Mouse (Mus musculus) cerebellum, postnatal 10 days (tissue): Measurements from ENCODE around the gene Phxr2.
A peak's percentile ranks its signal among the peaks of the same experiment; 100 is the strongest.
"Not testable (repeated sequence)": the region's sequence is repeated elsewhere in the genome, so short reads cannot be mapped to it uniquely, and the experiment has no call there.

Experiments used
- DNase-seq, 2 experiments: peaks; one replicate each; pipeline ENCODE4 v3.0.0; 2021; ENCODE audit warnings: mixed read lengths in 2 of 2

The Phxr2 gene

DNA sequence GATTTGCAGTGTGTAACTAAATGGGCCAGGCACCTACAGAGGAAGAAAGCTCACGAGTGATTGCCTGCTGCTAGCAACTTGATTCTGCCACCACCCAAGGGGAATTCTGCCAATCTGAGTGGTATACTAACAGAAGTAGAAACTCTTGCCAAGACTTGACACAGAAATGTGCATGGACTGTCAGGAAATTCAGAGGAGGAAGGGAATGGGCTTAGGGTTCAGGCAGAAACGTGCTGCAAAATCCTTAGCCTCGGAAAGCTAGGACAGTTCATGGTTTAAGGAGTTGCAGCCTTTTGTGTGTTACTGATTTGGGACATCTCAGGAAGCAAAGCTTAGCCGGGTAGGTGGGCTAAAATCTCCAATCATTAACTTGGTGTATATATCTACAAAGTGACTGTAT lies at the start of gene Phxr2:
Gene Phxr2, minus strand, starts transcription at position 101 of the 400 bp plus-strand sequence.
- no peak for DNase-seq

DNA sequence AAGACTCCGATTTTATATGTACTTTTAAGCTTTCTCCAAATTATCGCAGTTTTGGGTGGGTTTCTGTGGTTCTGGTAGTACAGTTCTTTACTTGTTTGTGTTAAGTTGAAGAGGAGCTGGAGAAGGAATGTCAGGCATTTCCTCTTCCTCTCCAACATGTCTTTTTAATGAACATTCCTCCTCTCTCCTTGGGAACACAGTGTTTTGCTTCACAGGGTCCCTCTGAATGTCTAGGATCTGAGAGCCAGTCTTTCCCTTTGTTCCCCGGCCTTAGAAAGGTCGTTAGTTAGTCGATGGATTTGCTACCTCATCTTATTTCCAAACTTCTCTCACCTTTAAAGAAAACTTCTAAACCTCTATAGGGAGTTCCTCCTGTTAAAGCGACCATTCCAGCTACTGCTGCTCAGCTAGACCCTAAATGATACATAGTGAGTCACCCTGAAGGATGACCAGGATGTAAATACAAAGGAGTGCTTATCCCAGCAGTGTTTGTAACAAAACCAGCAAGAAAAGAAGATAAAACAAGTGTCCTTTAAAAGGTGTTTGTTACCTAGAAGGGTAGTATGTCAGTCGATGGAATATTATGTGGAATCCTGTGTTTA lies 46.9 kb upstream of the Phxr2 start:
- DNase-seq: no peak

DNA sequence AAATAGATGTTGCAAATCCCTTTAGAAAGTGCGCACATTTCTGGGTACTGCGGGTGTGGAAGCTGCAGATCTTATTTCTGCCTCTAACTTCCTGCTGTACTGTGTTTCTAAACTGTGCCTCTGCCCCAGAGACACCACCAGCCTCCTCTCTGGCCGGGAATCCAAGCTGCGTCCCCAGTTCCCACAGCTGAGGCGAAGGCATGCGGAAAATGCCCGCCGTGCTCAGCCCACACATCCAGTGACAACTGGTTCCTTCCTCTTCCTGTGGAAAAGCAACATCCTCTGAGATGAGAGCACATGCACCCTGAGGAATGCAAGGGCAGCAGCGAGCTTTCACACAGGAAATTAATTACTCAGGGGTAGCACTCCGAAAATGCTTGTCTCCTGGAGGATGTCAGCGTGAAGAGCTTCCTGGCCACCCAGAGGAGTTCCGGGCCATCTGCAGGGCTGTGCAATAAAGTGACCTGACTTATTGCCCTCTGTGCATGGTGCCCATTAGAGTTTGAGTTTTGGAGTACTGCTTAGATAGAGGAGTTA lies 45.9 kb upstream of the Phxr2 start:
- peak; percentile 18 to 19 for DNase-seq

DNA sequence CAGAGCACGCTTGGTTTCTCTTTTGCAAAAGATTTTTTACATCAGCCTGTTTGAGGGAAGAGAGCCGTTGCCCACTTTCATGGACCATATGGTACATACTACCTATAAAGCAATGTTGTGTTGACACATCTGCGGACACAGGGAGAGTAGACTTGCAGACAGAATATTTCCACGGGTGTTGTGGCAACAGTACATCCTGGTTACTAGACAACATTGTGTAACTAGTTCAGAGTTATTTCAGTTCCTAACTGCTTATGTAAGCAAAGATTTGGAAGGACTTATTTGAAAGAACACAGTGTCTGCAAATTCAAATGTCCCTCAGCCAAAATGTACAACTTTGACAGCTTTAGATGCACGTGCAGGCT lies 43.6 kb upstream of the Phxr2 start:
- DNase-seq: no peak

DNA sequence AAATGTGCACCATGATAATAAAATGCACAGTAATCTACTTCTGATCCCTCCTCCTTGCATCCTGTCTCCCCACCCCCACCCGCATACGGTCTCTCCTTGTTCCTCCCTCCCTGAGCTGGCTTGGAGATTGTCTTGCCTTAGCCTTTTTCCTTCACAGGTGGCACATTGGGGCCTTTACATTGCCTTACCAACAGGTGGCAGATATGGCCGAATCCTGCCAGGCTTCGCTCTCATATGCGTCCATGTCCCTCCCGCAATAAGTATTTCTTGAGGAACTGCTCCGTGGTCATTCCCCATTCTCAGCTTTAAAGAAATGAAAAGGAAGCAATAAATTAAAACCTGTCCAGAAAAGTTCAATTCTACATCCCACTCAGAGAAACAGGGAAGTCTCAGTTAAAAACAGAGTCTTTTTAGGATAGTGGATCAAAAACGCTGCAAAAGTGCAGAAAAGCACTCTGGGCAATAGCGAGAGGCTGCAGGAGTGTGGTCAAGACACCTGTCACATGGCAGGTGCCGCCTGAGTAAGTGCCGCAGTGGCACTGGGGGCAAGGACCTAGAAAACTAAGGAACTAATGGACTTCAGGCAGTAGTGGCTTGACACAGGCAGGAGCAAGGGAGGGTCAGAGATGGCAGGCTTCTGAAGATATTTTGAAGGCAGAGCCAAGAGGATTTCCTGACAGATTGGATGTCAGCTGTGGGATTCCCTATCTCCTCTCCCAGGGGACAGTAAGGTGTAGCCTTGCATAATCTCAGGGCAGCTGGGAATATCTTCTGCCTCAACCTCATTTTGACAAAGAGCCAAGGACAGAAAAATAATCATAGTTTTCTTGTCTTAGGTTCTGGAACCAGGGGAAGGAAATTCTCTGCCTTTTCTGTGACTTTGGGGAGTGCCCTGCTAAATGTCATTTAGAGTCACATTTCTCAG lies 43.0 kb upstream of the Phxr2 start:
- DNase-seq: peak; percentile 65 to 77

DNA sequence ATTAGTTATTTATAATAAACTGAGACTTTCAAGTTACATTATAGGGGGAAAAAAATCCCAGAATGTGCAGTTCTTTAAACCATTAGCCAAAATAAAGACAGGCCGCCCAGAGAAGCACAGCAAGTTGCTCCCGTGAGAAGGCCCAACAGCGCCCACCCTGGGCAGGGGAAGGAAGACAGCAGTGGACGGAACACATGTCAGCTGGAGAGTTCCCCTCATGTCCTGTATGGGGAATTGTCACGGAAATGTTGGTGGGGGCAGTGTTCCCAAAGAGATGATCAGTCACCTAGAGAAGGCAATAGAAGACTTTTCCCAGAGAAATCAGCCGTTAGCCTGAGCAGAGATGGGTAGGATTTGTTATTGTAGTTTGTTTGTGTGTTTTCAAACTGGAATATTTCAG lies 42.3 kb upstream of the Phxr2 start:
- peak; percentile 19 to 20 for DNase-seq

DNA sequence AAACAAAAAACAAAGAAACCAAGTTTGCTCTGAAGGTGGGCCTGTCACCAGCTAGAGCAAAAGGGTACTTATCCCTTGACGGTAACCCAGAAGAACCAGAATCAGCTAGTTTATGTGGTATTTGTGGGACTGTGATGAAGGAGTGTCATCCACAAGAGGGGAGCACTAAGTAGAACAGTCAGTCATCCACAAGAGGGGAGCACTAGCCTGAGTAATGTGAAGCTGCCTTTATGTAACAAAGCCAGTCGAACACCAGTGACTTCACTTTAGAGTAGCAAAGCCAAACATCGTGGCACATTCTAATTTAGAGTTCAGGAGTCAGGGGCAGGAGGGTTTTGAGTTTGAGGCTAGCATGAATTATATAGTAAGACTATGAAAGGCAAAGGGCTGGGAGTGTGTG lies 40.3 kb upstream of the Phxr2 start:
- DNase-seq: peak in 1 of 2 experiments; percentile 10

DNA sequence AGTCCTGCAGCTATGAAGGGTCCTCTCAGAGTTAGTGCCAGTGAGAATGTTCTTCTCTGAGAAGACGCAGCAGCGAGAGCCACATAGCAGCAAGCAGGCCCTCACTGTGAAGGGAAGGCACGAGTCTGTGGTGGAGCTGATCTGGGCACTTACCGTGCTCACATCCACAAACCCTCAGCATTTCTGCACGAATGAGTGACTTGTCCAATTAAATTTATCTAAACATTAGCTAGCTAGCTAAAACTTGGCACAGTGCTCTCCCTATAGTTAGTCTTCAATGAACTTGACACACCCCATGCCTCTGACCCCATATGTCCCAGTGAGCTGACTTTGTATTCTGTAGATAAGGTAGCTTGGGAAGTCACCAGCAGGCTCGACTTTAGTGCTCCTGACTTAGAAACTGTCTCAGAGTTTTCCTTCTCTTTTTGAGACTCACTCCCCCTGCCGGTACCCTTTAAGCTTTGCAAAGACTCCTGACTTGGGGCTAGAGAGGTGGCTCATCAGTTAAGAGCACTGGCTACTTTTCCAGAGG lies 39.7 kb upstream of the Phxr2 start:
- DNase-seq: peak; percentile 23 to 28

DNA sequence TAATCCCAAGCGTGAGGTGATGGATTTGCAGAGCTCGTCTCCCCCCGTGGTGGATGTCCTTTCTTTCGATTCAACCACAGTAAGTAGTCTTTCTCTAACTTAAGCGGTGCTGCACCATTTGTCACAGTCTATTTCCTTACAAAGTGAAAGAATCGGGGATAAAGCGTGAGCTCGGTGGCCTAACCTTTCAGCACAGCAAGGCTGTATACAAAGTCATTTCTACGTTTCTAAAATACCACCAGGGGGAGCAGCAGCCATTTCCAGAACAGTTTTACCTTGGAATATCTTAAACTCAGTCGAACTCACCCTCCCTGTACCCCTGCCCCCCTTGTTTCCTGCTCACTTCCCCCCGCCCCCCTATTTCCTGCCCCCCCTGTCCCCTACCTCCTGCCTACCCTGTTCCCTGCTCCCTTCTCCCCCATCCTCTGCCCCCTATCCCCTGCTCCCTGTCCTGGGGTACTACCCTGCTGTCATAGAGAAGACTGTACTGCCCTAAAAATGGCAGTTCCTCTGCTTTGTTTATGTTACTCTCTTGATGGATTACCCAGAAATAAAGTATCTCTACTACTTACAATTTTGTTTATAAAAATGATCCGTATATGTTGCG lies 38.8 kb upstream of the Phxr2 start:
- DNase-seq: peak; percentile 66 to 76

DNA sequence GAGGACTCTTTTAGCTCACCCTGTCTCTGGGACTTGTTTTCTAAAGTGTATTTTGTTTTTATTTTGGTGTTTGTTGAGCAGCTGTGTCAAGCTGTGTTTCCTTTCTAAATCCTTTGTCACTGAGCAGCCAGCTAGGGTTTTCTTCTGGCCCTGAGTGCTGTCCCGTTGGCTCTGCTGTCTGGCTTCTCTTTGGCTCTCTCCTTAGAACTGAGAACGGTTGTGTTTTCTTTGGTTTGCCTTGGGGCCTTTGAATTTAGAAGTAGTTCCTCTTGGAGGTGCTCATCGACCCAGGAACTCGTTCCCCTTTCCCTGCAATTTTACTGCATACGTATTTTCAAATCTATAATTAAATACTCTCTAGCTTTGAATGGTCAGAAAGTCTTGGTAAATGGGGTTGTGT lies 36.9 kb upstream of the Phxr2 start:
- DNase-seq: no peak

DNA sequence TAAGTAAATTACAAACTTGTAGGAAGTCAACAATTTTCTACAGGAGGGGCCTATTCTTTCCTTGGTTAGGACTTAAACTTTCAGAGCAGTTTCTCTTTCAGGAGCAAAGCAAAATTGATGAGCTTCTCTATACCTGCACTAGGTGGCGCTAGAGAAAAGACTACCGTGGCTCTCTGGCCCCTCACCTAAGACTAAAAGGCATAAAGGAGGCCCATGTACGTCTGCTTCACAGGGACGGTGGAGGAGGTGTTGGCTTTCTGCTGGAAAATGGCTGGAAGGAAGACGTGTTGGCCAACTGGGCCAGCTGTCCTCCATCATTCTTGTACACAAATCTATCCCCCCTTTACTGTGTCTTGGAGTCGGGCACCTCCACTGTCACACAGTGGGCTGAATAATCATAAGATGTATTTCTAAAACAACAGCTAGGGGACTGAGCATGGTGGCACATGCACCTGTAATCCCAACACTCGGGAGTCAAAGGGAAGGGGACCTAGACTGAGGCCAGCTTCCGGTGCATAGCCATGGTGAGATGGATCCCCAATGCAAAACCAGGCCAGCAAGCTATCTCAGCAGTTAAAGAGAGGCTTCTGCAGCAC lies 36.0 kb upstream of the Phxr2 start:
- peak; percentile 62 to 77 for DNase-seq

DNA sequence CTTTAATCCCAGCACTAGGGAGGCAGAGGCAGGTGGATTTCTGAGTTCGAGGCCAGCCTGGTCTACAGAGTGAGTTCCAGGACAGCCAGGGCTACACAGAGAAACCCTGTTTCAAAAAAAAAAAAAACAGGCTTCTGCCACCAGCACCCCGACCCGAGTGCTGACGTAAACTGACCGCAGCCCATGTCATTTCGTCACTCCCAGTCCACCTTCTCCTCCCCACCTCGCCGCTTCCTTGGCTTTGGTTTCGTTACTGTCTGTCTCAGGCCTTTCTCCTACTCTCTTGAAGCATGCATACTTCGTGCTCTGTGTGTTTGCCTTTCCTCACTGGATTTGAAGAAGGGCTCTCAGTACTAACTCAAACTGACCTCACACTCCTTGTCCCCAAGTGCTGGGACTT lies 31.6 kb upstream of the Phxr2 start:
- DNase-seq: not testable (repeated sequence)

DNA sequence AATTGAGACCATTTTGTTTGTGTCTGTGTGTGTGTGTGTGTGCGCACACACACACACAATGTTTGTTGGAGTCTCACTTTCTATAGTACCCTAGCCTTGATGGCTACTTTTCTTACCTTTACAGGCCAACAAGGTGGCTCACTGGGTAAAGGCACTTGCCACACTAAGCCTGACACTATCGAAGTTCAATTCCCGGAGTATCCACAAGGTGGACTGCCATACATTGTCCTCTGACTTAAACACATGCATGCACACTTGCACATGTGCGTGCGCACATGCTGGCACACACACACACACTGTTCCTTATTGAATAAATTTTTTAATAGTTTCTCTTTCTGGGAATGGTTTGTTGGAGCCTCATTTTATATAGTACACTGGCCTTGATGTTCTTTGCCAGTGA lies 30.7 kb upstream of the Phxr2 start:
- no peak for DNase-seq

DNA sequence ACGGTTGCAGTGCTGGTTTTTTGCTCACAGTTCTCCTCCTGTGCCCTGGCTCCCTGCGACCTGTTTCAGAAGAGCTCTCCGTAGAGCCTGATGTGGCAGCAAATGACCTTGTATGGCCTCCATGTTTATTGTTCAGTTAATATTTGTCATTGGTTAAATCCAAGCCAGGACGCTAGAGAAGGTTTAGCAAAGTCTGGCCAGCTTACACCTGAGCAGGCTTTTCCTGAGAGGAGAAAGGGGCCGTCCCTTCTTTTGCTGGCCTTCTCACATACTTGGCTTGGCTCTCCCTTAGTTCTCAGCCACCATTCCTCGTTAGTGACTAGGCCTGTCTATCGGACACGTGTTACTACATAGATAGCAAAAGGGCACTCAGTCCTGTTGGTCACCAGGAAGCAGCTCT lies 28.5 kb upstream of the Phxr2 start:
- no peak for DNase-seq

DNA sequence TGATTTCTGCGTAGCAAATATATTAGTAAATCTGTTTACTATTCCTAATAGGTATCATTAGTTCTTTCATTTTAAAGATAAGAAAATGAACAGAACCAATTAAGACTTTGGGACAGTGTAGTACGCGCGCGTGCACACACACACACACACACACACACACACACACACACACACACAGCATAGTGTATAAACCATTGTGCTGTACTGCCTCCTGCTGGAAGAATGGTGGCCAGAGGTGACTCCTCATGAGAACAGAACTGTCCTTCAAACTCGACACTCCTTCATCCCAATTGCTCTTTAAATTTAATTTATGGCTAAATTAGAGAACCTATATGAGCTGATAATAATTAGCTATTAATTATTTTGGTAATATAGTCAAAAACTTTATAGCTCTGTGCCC lies 25.9 kb upstream of the Phxr2 start:
- peak; percentile 55 to 58 for DNase-seq

DNA sequence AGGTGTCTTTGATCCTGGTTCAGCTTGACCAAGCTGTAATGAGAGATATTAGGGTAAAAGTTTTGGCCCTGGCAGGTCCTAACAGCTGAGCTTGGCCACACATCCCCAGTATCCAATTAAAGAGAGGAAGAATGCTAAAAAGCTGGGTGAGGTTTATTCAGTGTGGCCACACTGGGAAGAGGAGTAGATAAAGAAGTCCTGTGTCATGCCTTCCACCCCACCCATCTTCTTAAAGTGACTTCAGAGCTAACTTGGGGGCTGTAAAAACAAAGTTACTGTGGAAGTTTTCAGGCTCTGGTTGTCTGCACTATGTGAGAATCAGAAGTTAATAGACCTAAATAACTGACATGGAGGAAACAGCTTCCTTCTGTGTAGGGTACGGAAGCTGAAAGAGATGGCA lies 25.5 kb upstream of the Phxr2 start:
- DNase-seq: no peak

DNA sequence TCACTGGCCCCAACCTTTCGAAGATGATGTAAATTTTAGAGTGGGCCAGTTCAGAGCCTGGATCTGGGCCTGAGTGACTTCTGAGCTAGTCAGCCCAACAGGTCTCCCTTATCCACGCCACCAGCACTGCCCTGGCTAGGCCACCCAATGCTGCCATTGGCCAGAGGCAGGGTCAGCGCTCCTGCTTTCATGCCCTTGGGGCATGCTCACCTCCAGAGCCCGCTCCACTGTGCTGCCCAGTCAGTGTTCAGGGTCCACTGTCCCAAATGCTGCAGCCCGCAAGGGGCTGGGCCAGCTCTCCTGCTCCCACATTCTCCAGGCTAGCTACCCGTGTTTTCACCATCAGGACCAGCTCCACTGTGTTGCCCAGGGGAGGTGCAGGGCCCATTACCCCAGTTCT lies 23.9 kb upstream of the Phxr2 start:
- DNase-seq: no peak

DNA sequence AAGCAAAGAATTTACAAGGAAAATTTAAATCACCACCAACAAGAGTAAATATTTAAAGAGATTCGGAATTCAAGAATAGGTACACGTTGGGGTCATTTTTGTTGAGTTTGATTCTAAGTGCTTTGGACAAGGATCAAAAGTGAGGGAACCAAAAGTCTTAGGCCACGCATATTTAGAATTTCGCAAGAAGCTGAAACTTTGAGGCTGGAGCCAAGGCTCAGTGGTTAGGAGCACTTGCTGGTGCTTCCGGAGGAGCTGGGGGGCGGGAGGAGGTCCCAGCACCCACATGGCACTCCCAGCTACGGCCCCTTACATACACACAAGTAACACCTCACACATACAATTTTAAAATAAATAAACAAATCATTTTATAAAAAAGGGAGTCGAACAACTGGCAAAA lies 20.5 kb upstream of the Phxr2 start:
- no peak for DNase-seq

DNA sequence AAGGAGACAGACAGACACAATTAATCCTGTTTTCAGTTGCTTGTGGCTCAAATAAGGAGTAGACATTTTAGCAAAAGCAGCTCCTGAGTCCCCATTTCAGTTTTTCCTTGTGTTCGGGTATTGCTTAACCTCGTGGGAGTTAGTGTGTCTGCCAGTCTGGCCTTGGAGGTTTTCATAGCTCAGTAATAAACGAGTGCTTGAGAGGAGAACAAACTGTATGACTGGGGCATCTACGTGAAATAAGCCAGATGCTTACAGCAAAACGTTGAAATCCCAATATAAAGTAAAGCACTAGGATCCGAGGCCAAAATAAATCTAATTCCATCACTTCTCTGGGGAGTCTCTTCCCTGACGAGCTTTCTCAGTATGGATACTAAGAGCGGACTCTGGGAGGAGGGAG lies 19.5 kb upstream of the Phxr2 start:
- DNase-seq: no peak

DNA sequence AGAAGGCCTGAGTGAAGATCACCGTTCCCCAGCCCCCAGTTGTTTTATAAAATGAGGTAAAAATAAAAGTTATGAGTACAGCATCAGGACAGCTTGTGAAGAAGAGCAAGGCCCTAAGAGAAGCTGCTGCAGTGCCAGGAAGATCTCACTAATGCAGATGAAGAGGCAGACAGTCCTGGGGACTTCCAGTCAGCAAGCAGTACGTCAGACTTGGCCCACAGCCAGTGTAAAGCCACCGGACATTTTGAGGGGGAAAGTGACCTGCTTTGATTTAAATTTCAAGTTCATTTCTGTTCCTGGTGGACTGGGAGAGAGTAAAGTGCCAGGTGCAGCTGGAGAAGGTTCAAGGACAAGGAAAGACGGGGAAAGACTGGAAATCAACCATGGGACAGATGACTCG lies 10.2 kb upstream of the Phxr2 start:
- DNase-seq: peak; percentile 71 to 73

DNA sequence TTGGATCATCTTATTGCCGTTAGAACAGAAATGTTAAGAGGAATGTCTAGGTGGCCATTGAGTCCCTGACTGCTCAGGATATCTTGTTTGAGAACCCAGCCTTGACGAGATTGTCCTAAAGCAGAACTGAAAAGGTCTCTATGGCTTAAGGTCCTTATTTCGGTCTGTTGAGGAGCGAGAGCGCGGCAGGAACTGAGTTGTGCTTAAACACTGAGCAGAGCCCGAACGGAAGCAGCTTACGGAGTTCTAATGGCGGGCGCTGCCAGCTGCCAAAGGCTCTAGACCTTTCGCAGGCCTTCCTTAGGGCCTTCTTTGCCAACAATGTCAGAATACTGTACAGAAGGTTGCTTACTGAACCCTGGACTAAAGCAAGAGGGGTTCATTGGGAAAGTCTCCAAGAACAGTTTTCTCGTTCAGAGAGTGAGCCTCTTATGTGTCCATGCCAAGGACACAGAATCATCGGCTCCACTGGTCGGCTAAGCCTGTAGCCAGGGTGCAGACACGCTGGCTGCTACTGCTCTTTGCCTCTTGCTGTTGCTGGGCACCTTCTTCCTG lies 7.3 kb upstream of the Phxr2 start:
- DNase-seq: peak; percentile 50 to 55

DNA sequence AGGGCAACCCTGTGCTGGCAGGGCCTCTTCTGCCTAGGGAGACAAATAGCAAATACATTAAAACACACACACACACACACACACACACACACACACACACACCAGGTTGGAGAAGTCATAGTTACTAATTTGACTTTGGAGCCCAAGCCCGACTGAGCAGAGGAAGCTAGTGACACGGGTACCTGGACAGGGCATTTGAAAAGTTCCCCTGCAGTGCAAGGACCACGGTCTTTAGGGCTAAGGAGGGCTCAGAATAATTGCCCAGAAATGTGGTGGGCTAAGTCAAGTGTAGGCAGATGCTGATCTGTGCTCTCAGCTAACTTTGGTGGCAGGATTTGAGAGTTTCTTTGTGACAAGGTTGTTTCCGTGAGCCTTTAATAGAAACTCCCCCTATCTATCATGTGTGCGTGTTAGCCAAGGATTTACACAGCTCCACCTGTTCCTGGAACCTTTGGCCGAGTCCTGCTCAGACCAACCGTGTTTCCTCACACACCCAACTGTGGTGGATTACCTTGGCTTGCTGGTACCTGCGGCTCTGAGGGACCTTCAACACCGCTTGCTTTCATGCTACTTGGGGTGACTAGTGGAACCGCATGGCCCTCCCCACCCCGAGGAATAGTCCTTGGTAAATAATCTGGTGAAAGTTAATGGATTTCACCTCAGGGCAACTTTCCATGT lies 6.6 kb upstream of the Phxr2 start:
- DNase-seq: peak in 1 of 2 experiments; percentile 13
